Mouse (Mus musculus): ENCODE data around the gene Pla2g4a.

Pla2g4a gene

GRCm38 (mm10) chr1:149846655-149847054 lies 114.4 kb downstream of the Pla2g4a start:
- DNase-seq, result no peak

GRCm38 (mm10) chr1:149841845-149842244 lies 119.2 kb downstream of the Pla2g4a start:
- no peak for DNase-seq

- no peak for DNase-seq
Measured at GRCm38 (mm10) chr1:149840961-149841416, 120.1 kb downstream of the Pla2g4a start.

- DNase-seq, result no peak
Measured at GRCm38 (mm10) chr1:149840312-149840930, 120.7 kb downstream of the Pla2g4a start.

- no peak for DNase-seq
Measured at GRCm38 (mm10) chr1:149836496-149836895, 124.6 kb downstream of the Pla2g4a start.

GRCm38 (mm10) chr1:149833876-149834275 lies 127.2 kb downstream of the Pla2g4a start:
- no peak for DNase-seq

- DNase-seq, result no peak
Measured at GRCm38 (mm10) chr1:149832952-149833351, 128.1 kb downstream of the Pla2g4a start.

- no peak for DNase-seq
Measured at GRCm38 (mm10) chr1:149832514-149832913, 128.6 kb downstream of the Pla2g4a start.

GRCm38 (mm10) chr1:149831100-149831499 lies 130.0 kb downstream of the Pla2g4a start:
- no peak for DNase-seq

- no peak for DNase-seq
Measured at GRCm38 (mm10) chr1:149813616-149814345, 147.3 kb downstream of the Pla2g4a start.

- no peak for DNase-seq
Measured at GRCm38 (mm10) chr1:149809527-149809926, 151.6 kb downstream of the Pla2g4a start.
